Mouse (Mus musculus) B cell, adult 2 months (primary cell): ENCODE data around the gene Rbm26.

ENCODE experiments used
- DNase-seq, 2 experiments: peaks; one replicate each; pipeline ENCODE4 v3.0.0; 2022

The Rbm26 gene

DNA sequence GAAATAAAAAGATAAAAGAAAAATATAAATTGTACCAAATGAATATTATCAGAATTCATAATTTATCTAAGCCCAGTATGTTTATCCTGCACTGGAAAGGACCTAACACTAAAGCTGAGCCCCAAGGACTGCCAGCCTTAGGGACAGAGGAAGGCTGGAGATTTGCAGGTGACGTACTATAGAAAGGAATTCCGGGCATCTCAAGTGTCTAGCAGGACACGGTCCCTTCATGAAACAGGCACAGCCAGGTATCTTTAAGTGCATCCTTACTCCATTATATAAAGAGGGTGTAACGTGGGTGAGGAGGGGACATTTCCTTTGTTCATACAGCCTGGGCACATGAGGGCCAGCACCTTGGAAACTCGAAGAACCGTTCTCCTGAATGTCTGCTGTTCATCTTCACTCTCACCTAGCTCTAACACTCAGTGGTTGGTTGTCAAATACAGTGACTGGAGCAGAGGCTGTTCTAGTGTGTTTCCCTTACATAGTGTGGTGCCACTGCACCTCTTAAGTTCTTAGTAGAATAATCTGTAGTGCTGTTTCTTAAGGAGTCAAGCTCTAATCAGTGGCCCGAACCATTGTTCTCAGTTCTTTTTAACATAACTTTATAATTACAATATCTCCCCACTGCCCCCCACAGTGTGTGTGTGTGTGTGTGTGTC is 91.7 kb downstream of the Rbm26 start:
- no peak for DNase-seq

GRCm38 (mm10) chr14:105084757-105085330 is 92.3 kb downstream of the Rbm26 start:
- no peak for DNase-seq

GRCm38 (mm10) chr14:105084106-105084505 is 93.0 kb downstream of the Rbm26 start:
- no peak for DNase-seq

- no peak for DNase-seq
Measured at GRCm38 (mm10) chr14:105074776-105075175, 102.4 kb downstream of the Rbm26 start.

DNA sequence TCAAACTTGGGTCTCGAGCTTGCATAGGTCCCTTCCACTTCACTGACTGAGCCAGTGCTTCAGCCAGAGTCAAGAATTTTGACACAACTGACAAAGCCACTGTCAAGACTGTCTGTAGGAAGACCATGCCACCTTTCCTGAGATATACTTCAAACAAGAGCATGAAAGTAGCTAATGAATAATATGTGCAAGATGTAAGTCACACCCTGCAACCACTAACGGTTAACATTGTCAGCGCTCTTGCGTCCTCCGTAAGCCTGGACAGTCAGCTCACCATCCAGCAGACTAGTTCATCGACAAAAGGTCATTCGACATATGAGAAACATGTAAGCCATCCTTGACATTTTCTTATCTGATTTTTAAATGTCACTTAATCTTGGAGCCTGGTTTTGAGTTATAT is 102.8 kb downstream of the Rbm26 start:
- DNase-seq = no peak

DNA sequence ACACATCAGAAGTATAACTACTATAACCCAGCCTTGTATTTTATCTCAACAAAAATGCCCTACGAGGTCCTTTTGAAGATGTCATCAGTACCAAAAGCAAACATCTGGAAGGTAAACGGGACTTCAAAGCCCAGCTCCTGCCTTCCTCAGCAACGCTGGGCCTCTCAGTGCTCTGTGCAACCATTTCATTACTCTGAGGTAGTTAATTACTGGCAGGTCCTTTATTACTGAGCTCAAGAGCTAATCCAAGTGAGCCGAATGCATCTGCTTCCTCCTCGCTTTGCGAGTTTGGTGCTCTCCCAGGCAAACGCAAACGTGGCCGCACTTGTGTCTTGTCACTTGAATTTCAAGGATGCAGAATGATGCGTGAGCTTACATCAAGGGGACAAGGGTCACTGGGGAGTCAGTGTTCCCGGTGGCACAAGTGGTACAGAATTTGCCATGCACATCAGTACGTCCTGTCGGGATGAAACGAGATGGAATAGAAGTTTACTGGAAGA is 106.1 kb downstream of the Rbm26 start:
- no peak for DNase-seq

- no peak for DNase-seq
Measured at GRCm38 (mm10) chr14:105070258-105071009, 106.7 kb downstream of the Rbm26 start.

GRCm38 (mm10) chr14:105068060-105068459 is 109.1 kb downstream of the Rbm26 start:
- no peak for DNase-seq

DNA sequence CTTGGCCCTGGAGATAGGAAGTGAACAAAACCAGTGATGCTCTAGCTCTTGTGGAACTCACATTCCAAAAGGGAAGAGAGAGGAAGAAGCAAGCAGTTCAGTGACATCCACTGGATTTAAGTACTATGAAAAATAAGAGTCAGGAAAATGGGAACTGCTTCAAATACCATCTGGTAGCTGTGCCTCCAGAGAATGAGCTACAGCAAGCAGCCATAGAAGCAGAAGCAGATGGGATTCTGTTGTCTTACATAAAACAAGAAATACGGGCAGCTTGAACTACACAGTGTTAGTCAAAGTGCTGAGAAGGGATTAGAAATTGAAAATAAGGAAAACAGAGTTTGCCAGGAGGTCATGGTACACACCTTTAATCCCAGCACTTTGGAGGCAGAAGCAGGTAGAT is 112.9 kb downstream of the Rbm26 start:
- no peak for DNase-seq

- DNase-seq = no peak
Measured at GRCm38 (mm10) chr14:105061230-105061629, 115.9 kb downstream of the Rbm26 start.

GRCm38 (mm10) chr14:105057934-105058333 is 119.2 kb downstream of the Rbm26 start:
- no peak for DNase-seq
